Mouse (Mus musculus): ENCODE results near the gene H2afz. TPM values are rescaled to one million over a fixed set of nuclear protein-coding genes. Genes with fewer than 3 reads are reported as not detected.

Gene H2afz
- polyA plus RNA-seq, 1 experiment, result 2,515 TPM

DNA sequence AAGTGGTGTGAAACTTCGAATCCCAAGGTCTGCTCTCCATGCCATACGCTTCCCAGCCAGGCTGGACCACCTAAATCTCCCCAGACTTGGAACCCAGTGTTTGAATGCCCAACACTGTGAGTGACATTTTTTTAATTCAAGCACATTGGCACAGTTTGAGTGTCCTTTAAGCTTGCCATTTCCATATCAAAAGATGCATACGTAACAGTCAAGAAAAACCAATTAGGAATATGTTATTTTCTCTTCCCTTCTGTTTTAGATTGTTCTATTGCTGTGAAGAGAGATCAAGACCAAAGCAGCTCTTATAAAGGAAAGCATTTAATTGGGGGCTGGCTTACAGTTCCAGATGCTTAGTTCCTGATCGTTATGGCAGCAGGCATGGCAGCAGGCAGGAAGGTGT, 2.9 kb upstream of the H2afz start:
- peaks cover 41% of the 10 kb centered on the region for H3K4me1 ChIP-seq
- H3K36me3 ChIP-seq (replicated peaks; ENCODE audit: low read length), result peaks cover 12% of the 10 kb centered on the region
- no peak overlapping the region for H3K4me3 ChIP-seq (replicated peaks)
- no peak for TF ChIP-seq FLI1 (IDR thresholded peaks at IDR 0.05; ENCODE audit: low read length)
- TF ChIP-seq GATA1 (IDR thresholded peaks at IDR 0.05; ENCODE audit: borderline replicate concordance, low read length), result no peak
- H3K9me3 ChIP-seq, result peaks cover 3% of the 10 kb centered on the region; the same call in 1 of the 2 replicates
- no peaks in the 10 kb centered on the region for H3K27me3 ChIP-seq (replicated peaks)

DNA sequence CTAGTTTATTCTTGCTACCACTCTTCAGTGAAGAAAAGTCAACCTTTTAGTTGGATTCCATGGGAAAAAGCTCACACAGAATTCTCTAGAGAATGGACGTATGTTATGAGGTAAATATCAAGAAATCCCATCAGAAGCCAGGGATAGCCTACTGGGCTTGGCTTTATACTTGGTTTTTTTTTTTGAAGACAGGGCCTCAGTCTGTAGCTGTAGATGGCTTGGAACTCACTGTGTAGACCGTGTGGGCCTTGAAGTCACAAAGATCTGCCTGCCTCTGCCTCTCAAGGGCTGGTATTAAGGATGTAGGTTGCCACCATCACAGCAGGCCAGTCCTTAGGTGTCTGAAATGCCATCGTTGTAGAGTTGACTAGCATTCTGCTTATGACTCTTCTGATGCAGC, 1.7 kb upstream of the H2afz start:
- TF ChIP-seq GATA1 (IDR thresholded peaks at IDR 0.05; ENCODE audit: borderline replicate concordance, low read length) (no peak), FLI1 (IDR thresholded peaks at IDR 0.05; ENCODE audit: low read length) (no peak)
- peaks cover 21% of the 10 kb centered on the region for H3K36me3 ChIP-seq (replicated peaks; ENCODE audit: low read length)
- H3K4me3 ChIP-seq (replicated peaks), result peak overlapping the region; percentile 25
- H3K4me1 ChIP-seq, result peaks cover 47% of the 10 kb centered on the region
- no peaks in the 10 kb centered on the region for H3K27me3 ChIP-seq (replicated peaks)
- H3K9me3 ChIP-seq, result peaks cover 3% of the 10 kb centered on the region; the same call in 1 of the 2 replicates

DNA sequence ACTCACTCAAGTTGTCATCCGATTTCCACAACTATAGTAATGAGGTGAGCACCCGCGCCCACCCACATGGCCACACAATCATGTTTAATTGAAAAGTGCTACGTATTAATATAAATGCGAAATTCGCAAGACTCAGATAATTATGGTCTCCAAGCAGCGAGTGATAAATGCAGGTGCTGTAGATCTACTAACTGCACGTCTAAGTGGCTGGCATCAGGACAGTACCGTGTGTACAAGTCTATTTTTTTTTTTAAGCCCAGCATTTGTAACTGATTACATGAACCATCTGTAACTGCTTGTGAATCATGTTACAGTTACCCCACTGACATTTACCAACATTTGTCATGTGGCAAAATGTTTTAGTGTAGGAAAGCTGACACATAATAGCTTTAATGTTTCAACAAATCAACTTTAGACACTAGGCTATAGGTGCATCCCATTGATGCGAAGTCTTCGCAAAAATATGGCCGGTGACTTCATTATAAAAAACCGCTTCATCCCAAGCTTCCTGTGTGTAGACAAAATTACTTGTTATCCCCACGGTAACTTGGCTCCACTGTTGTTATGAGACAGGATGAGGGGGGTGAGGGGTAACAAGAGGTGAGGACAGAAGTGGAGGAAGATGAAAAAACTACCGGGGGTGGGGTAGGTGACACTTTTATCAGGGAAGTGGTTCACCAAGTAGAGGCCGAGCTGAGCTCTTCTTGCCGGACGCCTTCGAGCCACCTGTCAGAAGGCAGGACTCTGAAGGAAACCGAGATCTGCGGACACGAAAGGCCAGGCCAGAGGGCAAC, 760 bp upstream of the H2afz start:
- Histone ChIP-seq H3K4me1 (peaks cover 42% of the 10 kb centered on the region), H3K4me3 (replicated peaks) (peak overlapping the region; percentile 94), H3K36me3 (replicated peaks; ENCODE audit: low read length) (peaks cover 21% of the 10 kb centered on the region), H3K27me3 (replicated peaks) (no peaks in the 10 kb centered on the region), H3K9me3 (peaks cover 3% of the 10 kb centered on the region; the same call in 1 of the 2 replicates)
- TF ChIP-seq FLI1 (IDR thresholded peaks at IDR 0.05; ENCODE audit: low read length) (no peak), GATA1 (IDR thresholded peaks at IDR 0.05; ENCODE audit: borderline replicate concordance, low read length) (no peak)

DNA sequence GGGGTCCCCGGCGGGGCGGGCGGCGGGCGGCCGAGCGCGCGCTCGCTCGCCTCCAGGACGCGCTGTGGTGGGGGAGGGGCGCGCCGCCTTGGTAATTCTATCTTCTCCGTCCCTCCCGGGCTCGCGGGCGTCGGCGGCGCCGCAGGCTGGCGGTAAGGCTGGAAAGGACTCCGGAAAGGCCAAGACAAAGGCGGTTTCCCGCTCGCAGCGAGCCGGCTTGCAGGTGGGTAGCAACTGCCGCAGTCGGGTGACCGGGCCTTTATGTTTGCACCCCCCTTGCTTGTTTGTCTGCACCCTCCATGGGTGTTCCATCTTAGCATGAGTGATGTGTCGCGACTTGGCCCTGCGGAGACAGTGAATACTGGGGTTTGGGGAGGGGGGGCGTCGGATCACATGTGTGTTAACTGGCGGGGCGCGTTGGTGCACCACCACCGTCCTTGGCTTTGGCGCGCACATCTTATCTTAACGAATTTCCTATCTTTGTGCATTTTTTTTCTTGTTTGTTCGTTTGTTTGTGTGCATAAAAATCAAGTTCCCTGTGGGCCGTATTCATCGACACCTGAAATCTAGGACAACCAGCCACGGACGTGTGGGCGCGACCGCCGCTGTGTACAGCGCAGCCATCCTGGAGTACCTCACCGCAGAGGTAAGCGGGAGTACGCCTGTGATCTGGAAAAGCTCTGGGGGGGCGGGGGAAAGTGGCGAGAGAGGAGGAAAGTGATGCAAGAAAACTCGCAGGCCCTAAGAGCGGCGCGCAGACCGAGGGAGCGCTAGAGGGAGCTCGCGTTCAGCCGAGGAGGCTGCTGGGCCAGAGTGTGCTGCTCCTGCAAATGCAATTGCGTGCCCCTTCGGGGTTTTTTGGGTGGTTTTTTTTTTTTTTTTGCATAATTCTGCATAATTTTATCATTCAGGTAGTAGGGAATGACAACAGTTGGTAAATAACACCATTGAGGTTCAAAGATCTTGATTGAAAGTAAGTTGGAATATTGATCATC, 998 bp downstream of the H2afz start:
- Histone ChIP-seq H3K9me3 (peaks cover 3% of the 10 kb centered on the region; the same call in 1 of the 2 replicates), H3K36me3 (replicated peaks; ENCODE audit: low read length) (peaks cover 26% of the 10 kb centered on the region), H3K4me3 (replicated peaks) (peak overlapping the region; percentile 94), H3K4me1 (peaks cover 38% of the 10 kb centered on the region), H3K27me3 (replicated peaks) (no peaks in the 10 kb centered on the region)
- TF ChIP-seq FLI1 (IDR thresholded peaks at IDR 0.05; ENCODE audit: low read length) (no peak), GATA1 (IDR thresholded peaks at IDR 0.05; ENCODE audit: borderline replicate concordance, low read length) (no peak)

DNA sequence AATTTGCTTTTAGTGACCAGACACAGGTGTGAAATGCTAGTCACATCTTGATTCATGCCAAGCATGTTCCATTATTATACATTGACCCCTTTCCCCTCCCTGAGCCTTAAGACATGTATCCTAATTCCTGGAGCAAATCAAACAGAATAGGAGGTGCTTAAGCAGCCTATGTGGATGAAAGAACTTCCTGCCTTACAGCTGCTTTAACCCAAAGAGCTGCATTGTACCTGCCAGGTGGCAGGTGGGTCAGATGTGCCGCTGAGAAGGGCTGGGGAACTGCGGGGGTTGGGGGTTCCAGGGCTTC, 2.8 kb downstream of the H2afz start:
- peaks cover 25% of the 10 kb centered on the region for H3K36me3 ChIP-seq (replicated peaks; ENCODE audit: low read length)
- TF ChIP-seq GATA1 (IDR thresholded peaks at IDR 0.05; ENCODE audit: borderline replicate concordance, low read length) (no peak), FLI1 (IDR thresholded peaks at IDR 0.05; ENCODE audit: low read length) (no peak)
- peaks cover 27% of the 10 kb centered on the region for H3K4me1 ChIP-seq
- H3K27me3 ChIP-seq (replicated peaks), result no peaks in the 10 kb centered on the region
- H3K4me3 ChIP-seq (replicated peaks), result peak overlapping the region; percentile 97
- peaks cover 1% of the 10 kb centered on the region; the same call in 1 of the 2 replicates for H3K9me3 ChIP-seq

DNA sequence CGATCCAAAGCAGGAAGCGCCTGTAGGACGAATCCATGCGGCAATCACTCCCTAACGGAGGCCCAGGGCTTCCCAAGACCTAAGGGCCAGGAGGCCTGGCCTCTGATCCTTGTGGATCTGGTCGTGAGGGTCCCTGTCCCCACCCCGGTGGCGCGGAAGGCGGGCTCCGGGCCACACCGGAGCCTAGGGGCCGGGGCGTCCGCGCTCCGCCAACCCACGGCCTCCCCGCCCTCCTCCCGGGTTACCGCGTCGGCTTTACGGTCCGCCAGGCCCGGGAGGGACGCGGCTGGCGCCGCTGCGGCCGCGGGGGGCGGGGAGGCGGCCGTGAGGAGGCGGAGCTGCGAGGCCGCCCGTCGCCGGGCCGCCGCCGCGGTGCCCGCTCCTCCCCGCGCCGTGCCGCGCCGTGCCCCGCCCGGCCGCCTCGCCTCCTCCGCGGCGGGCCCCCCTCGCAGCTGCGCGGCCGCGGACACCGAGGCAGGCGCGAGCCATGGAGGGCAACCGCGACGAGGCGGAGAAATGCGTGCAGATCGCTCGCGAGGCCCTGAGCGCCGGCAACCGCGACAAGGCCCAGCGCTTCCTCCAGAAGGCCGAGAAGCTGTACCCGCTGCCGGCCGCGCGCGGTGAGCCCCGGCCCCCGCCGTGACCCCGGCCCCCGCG, 3.3 kb downstream of the H2afz start, which contains the start of gene Dnajb14:
Gene Dnajb14 (plus strand): TSS at position 239 of the 657 bp plus-strand sequence.
- Histone ChIP-seq H3K27me3 (replicated peaks) (no peaks in the 10 kb centered on the region), H3K9me3 (no peaks in the 10 kb centered on the region), H3K4me3 (replicated peaks) (peak within 1 kb of the TSS; percentile 97), H3K4me1 (peaks cover 30% of the 10 kb centered on the region), H3K36me3 (replicated peaks; ENCODE audit: low read length) (peaks cover 27% of the 10 kb centered on the region)
- TF ChIP-seq GATA1 (IDR thresholded peaks at IDR 0.05; ENCODE audit: borderline replicate concordance, low read length), result no peak
- no peak for TF ChIP-seq FLI1 (IDR thresholded peaks at IDR 0.05; ENCODE audit: low read length)

DNA sequence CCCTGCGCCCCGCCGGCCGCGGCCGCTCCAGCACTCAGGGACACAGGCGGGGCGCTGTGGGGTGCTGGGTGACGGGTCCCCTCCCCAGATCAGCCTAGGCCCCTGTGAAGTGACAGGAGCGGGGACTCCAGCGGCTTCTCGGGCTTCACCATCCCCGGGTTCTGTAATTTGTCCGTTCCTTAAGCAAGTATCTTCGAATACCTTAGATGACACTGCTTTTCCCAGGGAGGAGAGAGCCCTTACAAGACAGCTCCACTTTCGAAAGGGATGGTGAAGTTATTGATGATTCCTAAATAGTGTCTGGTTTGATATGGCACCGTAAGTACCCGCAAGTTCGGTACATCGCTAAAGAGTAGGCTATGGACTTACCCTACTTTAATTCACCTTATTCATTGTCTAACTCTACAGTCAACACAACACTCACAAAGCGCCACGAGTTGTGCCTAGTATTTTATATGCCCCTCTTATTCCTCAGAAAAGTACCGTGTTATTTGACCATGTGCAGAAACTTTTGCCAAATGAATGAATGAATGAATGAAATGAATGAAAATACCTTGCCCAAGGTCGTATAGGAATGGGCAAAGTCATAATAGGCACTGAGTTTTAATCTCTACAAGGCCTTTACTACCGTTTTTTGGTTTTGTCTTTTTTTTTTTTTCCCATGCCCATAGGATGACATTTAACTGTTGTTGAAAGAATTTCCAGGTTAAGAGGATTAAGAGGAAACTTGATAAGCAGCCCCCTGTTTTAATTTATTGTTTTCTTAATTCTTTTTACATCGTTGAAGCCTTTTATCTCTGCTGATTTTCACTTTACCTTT, 4.0 kb downstream of the H2afz start:
- TF ChIP-seq FLI1 (IDR thresholded peaks at IDR 0.05; ENCODE audit: low read length) (no peak), GATA1 (IDR thresholded peaks at IDR 0.05; ENCODE audit: borderline replicate concordance, low read length) (no peak)
- peak overlapping the region; percentile 97 for H3K4me3 ChIP-seq (replicated peaks)
- H3K9me3 ChIP-seq, result no peaks in the 10 kb centered on the region
- peaks cover 33% of the 10 kb centered on the region for H3K36me3 ChIP-seq (replicated peaks; ENCODE audit: low read length)
- no peaks in the 10 kb centered on the region for H3K27me3 ChIP-seq (replicated peaks)
- H3K4me1 ChIP-seq, result peaks cover 31% of the 10 kb centered on the region

DNA sequence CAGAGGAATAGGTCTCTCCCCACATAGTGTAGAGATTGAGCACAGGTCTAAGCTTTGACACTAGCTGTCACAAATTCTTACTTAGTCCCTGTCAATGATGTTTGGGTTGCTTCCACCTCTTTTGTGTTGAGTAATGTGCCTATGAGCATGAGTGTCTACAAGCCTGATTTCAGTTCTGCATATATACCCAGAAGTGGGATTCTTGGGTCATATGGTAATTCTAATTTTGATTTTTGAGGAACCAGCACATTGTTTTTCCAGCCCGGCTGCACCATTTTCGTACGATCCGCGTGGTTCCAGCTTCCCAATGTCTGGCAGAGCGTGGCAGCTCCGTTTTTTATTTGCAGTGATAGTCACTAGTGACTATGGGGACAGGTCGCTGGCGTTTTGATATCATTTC, 5.1 kb downstream of the H2afz start:
- TF ChIP-seq GATA1 (IDR thresholded peaks at IDR 0.05; ENCODE audit: borderline replicate concordance, low read length) (no peak), FLI1 (IDR thresholded peaks at IDR 0.05; ENCODE audit: low read length) (no peak)
- Histone ChIP-seq H3K4me3 (replicated peaks) (peak overlapping the region; percentile 69), H3K9me3 (no peaks in the 10 kb centered on the region), H3K4me1 (peaks cover 27% of the 10 kb centered on the region), H3K27me3 (replicated peaks) (no peaks in the 10 kb centered on the region), H3K36me3 (replicated peaks; ENCODE audit: low read length) (peaks cover 39% of the 10 kb centered on the region)

DNA sequence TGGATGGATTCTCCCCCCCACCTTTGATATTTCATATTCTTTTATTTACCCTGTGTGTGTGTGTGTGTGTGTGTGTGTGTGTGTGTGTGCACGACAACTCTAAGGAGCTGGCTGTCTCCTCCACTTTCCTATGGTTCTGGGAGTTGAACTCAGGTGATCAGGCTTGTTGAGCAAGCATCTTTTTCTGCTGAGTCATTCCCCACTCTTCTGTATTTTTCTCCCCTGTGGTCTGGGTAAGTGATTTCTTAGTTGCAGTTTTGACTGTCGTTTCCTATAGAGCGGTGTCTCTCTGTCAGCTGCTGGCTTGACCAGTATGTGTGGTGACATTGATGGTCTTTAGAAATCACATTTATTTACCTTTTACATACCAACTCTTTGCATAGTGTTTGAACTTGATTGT, 15.0 kb downstream of the H2afz start:
- Histone ChIP-seq H3K36me3 (replicated peaks; ENCODE audit: low read length) (peaks cover 31% of the 10 kb centered on the region), H3K4me3 (replicated peaks) (no peak overlapping the region), H3K9me3 (peaks cover 5% of the 10 kb centered on the region), H3K27me3 (replicated peaks) (no peaks in the 10 kb centered on the region), H3K4me1 (peaks cover 28% of the 10 kb centered on the region)
- no peak for TF ChIP-seq GATA1 (IDR thresholded peaks at IDR 0.05; ENCODE audit: borderline replicate concordance, low read length)
- no peak for TF ChIP-seq FLI1 (IDR thresholded peaks at IDR 0.05; ENCODE audit: low read length)
